Mouse (Mus musculus) kidney, adult 2 months (tissue): Measurements from ENCODE around the gene Uvrag.

Experiments used
- CTCF ChIP-seq: fragments of 200-500 bp; conservative IDR thresholded peaks from 2 replicates; pipeline ENCODE4 v1.5.1; 2011; ENCODE audit warnings: low read depth, mild to moderate bottlenecking, control low read depth, low read length, moderate library complexity, mixed read lengths; ENCODE audit not compliant: insufficient read depth, insufficient read length
- POLR2A ChIP-seq: fragments of 200-500 bp; IDR thresholded peaks from one replicate; pipeline ENCODE4 v1.6.1; 2011; ENCODE audit warnings: low read depth, low read length, control low read depth

DNA sequence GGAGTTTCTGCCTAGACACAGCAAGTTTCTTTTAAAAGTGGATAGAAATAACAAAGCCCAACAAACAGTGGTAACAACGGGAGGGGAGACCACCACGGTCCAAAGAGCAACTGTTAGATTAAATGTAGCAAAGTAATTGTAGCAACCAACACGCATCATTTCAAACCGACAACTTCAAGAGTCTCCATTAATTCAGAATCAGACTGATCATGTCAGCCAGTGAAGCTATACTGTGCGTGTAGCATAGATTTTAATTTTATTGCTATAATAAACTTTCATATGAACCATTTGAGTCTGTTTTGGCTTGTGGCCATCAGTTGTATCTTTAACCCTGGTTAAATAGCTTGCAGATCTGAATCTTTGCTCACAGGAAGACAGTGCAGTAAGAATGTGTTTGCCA is 107.1 kb downstream of the Uvrag start:
- no peak for TF ChIP-seq CTCF
- TF ChIP-seq POLR2A: no peak
